Mouse (Mus musculus) adrenal gland, adult 18-20 months (tissue): ENCODE data around the gene Hfm1. TPM values are rescaled to one million over a fixed set of nuclear protein-coding genes. Genes with fewer than 3 reads are reported as not detected.

Experiments
- DNase-seq, 2 experiments: peaks; one replicate each; pipeline ENCODE4 v3.0.0; 2021 to 2022; ENCODE audit warnings: low spot score in 2 of 2
- long read RNA-seq, 2 experiments: library from polyadenylated mRNA; stranded (forward); transcript quantifications; one replicate each; pipeline ENCODE4 v2.0.0; 2021
- total RNA-seq, 2 experiments: library from RNA; stranded (reverse); gene quantifications; 1 replicate in 1 of 2; 2 replicates in 1 of 2; pipeline ENCODE4 v1.2.3; 2021

Hfm1 gene
- total RNA-seq = under 1 TPM; 0.10 to 0.19 TPM
- long read RNA-seq, experiment 1 = 0 reads
- long read RNA-seq, experiment 2 = 0 reads

- DNase-seq = peak; percentile 33 to 45
Measured at GRCm38 (mm10) chr5:106925488-106926368, at the start of gene Hfm1. Gene Hfm1 (minus strand): TSS chr5:106926321.

GRCm38 (mm10) chr5:106973883-106974282 lies 47.8 kb upstream of the Hfm1 start:
- no peak for DNase-seq

GRCm38 (mm10) chr5:106967578-106967977 lies 41.5 kb upstream of the Hfm1 start:
- DNase-seq = no peak

- no peak for DNase-seq
Measured at GRCm38 (mm10) chr5:106966443-106966842, 40.3 kb upstream of the Hfm1 start.

- DNase-seq = no peak
Measured at GRCm38 (mm10) chr5:106964513-106965014, 38.4 kb upstream of the Hfm1 start.

GRCm38 (mm10) chr5:106963584-106964512 lies 37.7 kb upstream of the Hfm1 start, which contains the start of gene Cdc7:
Gene Cdc7 (plus strand): TSS chr5:106964322.
- peak; percentile 96 for DNase-seq

- DNase-seq = no peak
Measured at GRCm38 (mm10) chr5:106960451-106960850, 34.3 kb upstream of the Hfm1 start.

- DNase-seq = peak; percentile 30 to 36
Measured at GRCm38 (mm10) chr5:106959031-106959430, 32.9 kb upstream of the Hfm1 start.

- DNase-seq = no peak
Measured at GRCm38 (mm10) chr5:106956467-106956866, 30.3 kb upstream of the Hfm1 start.

- DNase-seq = no peak
Measured at GRCm38 (mm10) chr5:106948683-106949082, 22.6 kb upstream of the Hfm1 start.

- DNase-seq = no peak
Measured at GRCm38 (mm10) chr5:106946342-106946741, 20.2 kb upstream of the Hfm1 start.

GRCm38 (mm10) chr5:106927996-106928395 lies 1.9 kb upstream of the Hfm1 start:
- no peak for DNase-seq

- no peak for DNase-seq
Measured at GRCm38 (mm10) chr5:106926369-106926686, 207 bp upstream of the Hfm1 start.

- no peak for DNase-seq
Measured at GRCm38 (mm10) chr5:106919315-106919714, 6.8 kb downstream of the Hfm1 start.

- no peak for DNase-seq
Measured at GRCm38 (mm10) chr5:106896879-106897278, 29.2 kb downstream of the Hfm1 start.

- peak; percentile 8 to 20 for DNase-seq
Measured at GRCm38 (mm10) chr5:106891773-106892172, 34.3 kb downstream of the Hfm1 start.

GRCm38 (mm10) chr5:106887303-106888071 lies 38.6 kb downstream of the Hfm1 start:
- DNase-seq = no peak

- no peak for DNase-seq
Measured at GRCm38 (mm10) chr5:106885517-106885916, 40.6 kb downstream of the Hfm1 start.

GRCm38 (mm10) chr5:106876438-106876837 lies 49.7 kb downstream of the Hfm1 start:
- no peak for DNase-seq

- peak; percentile 50 to 71 for DNase-seq
Measured at GRCm38 (mm10) chr5:106860415-106860814, 65.7 kb downstream of the Hfm1 start.

GRCm38 (mm10) chr5:106853284-106853683 lies 72.8 kb downstream of the Hfm1 start:
- DNase-seq = no peak
